Mouse (Mus musculus): ENCODE data around the gene Begain. TPM values are rescaled to one million over a fixed set of nuclear protein-coding genes. Genes with fewer than 3 reads are reported as not detected.

The Begain gene
- polyA plus RNA-seq, 1 experiment from 2014 or later: 22.6 TPM

- H3K9me3 ChIP-seq (ENCODE audit: control insufficient read depth, low read length): no peaks in the 10 kb centered on the region
- WGBS: 74% methylated on average over 2 of the region's 2 CpGs
- H3K27me3 ChIP-seq (replicated peaks; ENCODE audit: control insufficient read depth, insufficient read depth, low read length): no peaks in the 10 kb centered on the region
- 0 out of 2 replicates have a peak, but pooled peaks have one; percentile 19 for ATAC-seq
- no peaks in the 10 kb centered on the region for H3K36me3 ChIP-seq (ENCODE audit: control insufficient read depth, insufficient read depth)
- no peak overlapping the region for H3K4me2 ChIP-seq (ENCODE audit: low read length)
- H3K27ac ChIP-seq (ENCODE audit: low read length): no peak overlapping the region
- H3K4me3 ChIP-seq (replicated peaks; ENCODE audit: low read length): no peak overlapping the region
- no peak overlapping the region for H3K9ac ChIP-seq (replicated peaks; ENCODE audit: low read depth, low read length)
- H3K4me1 ChIP-seq (replicated peaks; ENCODE audit: control insufficient read depth, insufficient read depth, low read length): peaks cover 17% of the 10 kb centered on the region
These were observed 18.1 kb upstream of the Begain start for GRCm38 (mm10) chr12:109086111-109086510.

GRCm38 (mm10) chr12:109085674-109086073 lies 17.7 kb upstream of the Begain start:
- Histone ChIP-seq H3K27me3 (replicated peaks; ENCODE audit: control insufficient read depth, insufficient read depth, low read length) (no peaks in the 10 kb centered on the region), H3K9me3 (ENCODE audit: control insufficient read depth, low read length) (no peaks in the 10 kb centered on the region), H3K4me2 (ENCODE audit: low read length) (no peak overlapping the region), H3K4me3 (replicated peaks; ENCODE audit: low read length) (no peak overlapping the region), H3K36me3 (ENCODE audit: control insufficient read depth, insufficient read depth) (no peaks in the 10 kb centered on the region), H3K4me1 (replicated peaks; ENCODE audit: control insufficient read depth, insufficient read depth, low read length) (peaks cover 17% of the 10 kb centered on the region), H3K9ac (replicated peaks; ENCODE audit: low read depth, low read length) (no peak overlapping the region), H3K27ac (ENCODE audit: low read length) (peak overlapping the region; percentile 60; the same call in 1 of the 2 replicates)
- peak; percentile 83 for ATAC-seq
- WGBS: 21% methylated on average over 8 of the region's 8 CpGs

GRCm38 (mm10) chr12:109085046-109085445 lies 17.0 kb upstream of the Begain start:
- WGBS: 26% methylated on average over 5 of the region's 5 CpGs
- no peak overlapping the region for H3K4me3 ChIP-seq (replicated peaks; ENCODE audit: low read length)
- H3K4me2 ChIP-seq (ENCODE audit: low read length): no peak overlapping the region
- peak overlapping the region; percentile 60 for H3K27ac ChIP-seq (ENCODE audit: low read length)
- peaks cover 17% of the 10 kb centered on the region for H3K4me1 ChIP-seq (replicated peaks; ENCODE audit: control insufficient read depth, insufficient read depth, low read length)
- H3K27me3 ChIP-seq (replicated peaks; ENCODE audit: control insufficient read depth, insufficient read depth, low read length): no peaks in the 10 kb centered on the region
- H3K9ac ChIP-seq (replicated peaks; ENCODE audit: low read depth, low read length): no peak overlapping the region
- no peaks in the 10 kb centered on the region for H3K9me3 ChIP-seq (ENCODE audit: control insufficient read depth, low read length)
- peak; percentile 69 for ATAC-seq
- H3K36me3 ChIP-seq (ENCODE audit: control insufficient read depth, insufficient read depth): no peaks in the 10 kb centered on the region

- Histone ChIP-seq H3K36me3 (ENCODE audit: control insufficient read depth, insufficient read depth) (no peaks in the 10 kb centered on the region), H3K4me2 (ENCODE audit: low read length) (no peak overlapping the region), H3K4me1 (replicated peaks; ENCODE audit: control insufficient read depth, insufficient read depth, low read length) (peaks cover 17% of the 10 kb centered on the region), H3K27ac (ENCODE audit: low read length) (no peak overlapping the region), H3K27me3 (replicated peaks; ENCODE audit: control insufficient read depth, insufficient read depth, low read length) (no peaks in the 10 kb centered on the region), H3K4me3 (replicated peaks; ENCODE audit: low read length) (no peak overlapping the region), H3K9me3 (ENCODE audit: control insufficient read depth, low read length) (no peaks in the 10 kb centered on the region), H3K9ac (replicated peaks; ENCODE audit: low read depth, low read length) (no peak overlapping the region)
- 88% methylated on average over 3 of the region's 3 CpGs for WGBS
- no peak for ATAC-seq
These were observed 15.5 kb upstream of the Begain start for GRCm38 (mm10) chr12:109083476-109083875.

- Histone ChIP-seq H3K4me1 (replicated peaks; ENCODE audit: control insufficient read depth, insufficient read depth, low read length) (no peaks in the 10 kb centered on the region), H3K27me3 (replicated peaks; ENCODE audit: control insufficient read depth, insufficient read depth, low read length) (no peaks in the 10 kb centered on the region), H3K27ac (ENCODE audit: low read length) (no peak overlapping the region), H3K36me3 (ENCODE audit: control insufficient read depth, insufficient read depth) (no peaks in the 10 kb centered on the region), H3K9me3 (ENCODE audit: control insufficient read depth, low read length) (no peaks in the 10 kb centered on the region), H3K4me3 (replicated peaks; ENCODE audit: low read length) (no peak overlapping the region), H3K4me2 (ENCODE audit: low read length) (no peak overlapping the region), H3K9ac (replicated peaks; ENCODE audit: low read depth, low read length) (no peak overlapping the region)
- 82% methylated on average over 6 of the region's 6 CpGs for WGBS
- ATAC-seq: no peak
These were observed 9.0 kb upstream of the Begain start for GRCm38 (mm10) chr12:109077036-109077435.

- ATAC-seq: no peak
- Histone ChIP-seq H3K4me3 (replicated peaks; ENCODE audit: low read length) (no peak overlapping the region), H3K9ac (replicated peaks; ENCODE audit: low read depth, low read length) (no peak overlapping the region), H3K36me3 (ENCODE audit: control insufficient read depth, insufficient read depth) (no peaks in the 10 kb centered on the region), H3K4me2 (ENCODE audit: low read length) (no peak overlapping the region), H3K27me3 (replicated peaks; ENCODE audit: control insufficient read depth, insufficient read depth, low read length) (no peaks in the 10 kb centered on the region), H3K27ac (ENCODE audit: low read length) (no peak overlapping the region), H3K9me3 (ENCODE audit: control insufficient read depth, low read length) (no peaks in the 10 kb centered on the region), H3K4me1 (replicated peaks; ENCODE audit: control insufficient read depth, insufficient read depth, low read length) (no peaks in the 10 kb centered on the region)
- WGBS: 81% methylated on average over 2 of the region's 2 CpGs
These were observed 6.8 kb upstream of the Begain start for GRCm38 (mm10) chr12:109074777-109075285.

- Histone ChIP-seq H3K4me3 (replicated peaks; ENCODE audit: low read length) (no peak overlapping the region), H3K4me2 (ENCODE audit: low read length) (no peak overlapping the region), H3K27me3 (replicated peaks; ENCODE audit: control insufficient read depth, insufficient read depth, low read length) (no peaks in the 10 kb centered on the region), H3K9me3 (ENCODE audit: control insufficient read depth, low read length) (no peaks in the 10 kb centered on the region), H3K9ac (replicated peaks; ENCODE audit: low read depth, low read length) (no peak overlapping the region), H3K27ac (ENCODE audit: low read length) (no peak overlapping the region), H3K36me3 (ENCODE audit: control insufficient read depth, insufficient read depth) (no peaks in the 10 kb centered on the region), H3K4me1 (replicated peaks; ENCODE audit: control insufficient read depth, insufficient read depth, low read length) (no peaks in the 10 kb centered on the region)
- 82% methylated on average over 6 of the region's 6 CpGs for WGBS
- no peak for ATAC-seq
These were observed 6.1 kb upstream of the Begain start for GRCm38 (mm10) chr12:109074106-109074505.

GRCm38 (mm10) chr12:109071248-109071647 lies 3.2 kb upstream of the Begain start:
- Histone ChIP-seq H3K27me3 (replicated peaks; ENCODE audit: control insufficient read depth, insufficient read depth, low read length) (no peaks in the 10 kb centered on the region), H3K4me3 (replicated peaks; ENCODE audit: low read length) (no peak overlapping the region), H3K9me3 (ENCODE audit: control insufficient read depth, low read length) (no peaks in the 10 kb centered on the region), H3K4me2 (ENCODE audit: low read length) (no peak overlapping the region), H3K27ac (ENCODE audit: low read length) (no peak overlapping the region), H3K4me1 (replicated peaks; ENCODE audit: control insufficient read depth, insufficient read depth, low read length) (peaks cover 16% of the 10 kb centered on the region), H3K9ac (replicated peaks; ENCODE audit: low read depth, low read length) (no peak overlapping the region), H3K36me3 (ENCODE audit: control insufficient read depth, insufficient read depth) (no peaks in the 10 kb centered on the region)
- ATAC-seq: no peak
- WGBS: 82% methylated on average over 13 of the region's 13 CpGs

GRCm38 (mm10) chr12:109069751-109070150 lies 1.7 kb upstream of the Begain start:
- Histone ChIP-seq H3K4me1 (replicated peaks; ENCODE audit: control insufficient read depth, insufficient read depth, low read length) (peaks cover 16% of the 10 kb centered on the region), H3K4me3 (replicated peaks; ENCODE audit: low read length) (no peak overlapping the region), H3K36me3 (ENCODE audit: control insufficient read depth, insufficient read depth) (no peaks in the 10 kb centered on the region), H3K9ac (replicated peaks; ENCODE audit: low read depth, low read length) (no peak overlapping the region), H3K27me3 (replicated peaks; ENCODE audit: control insufficient read depth, insufficient read depth, low read length) (no peaks in the 10 kb centered on the region), H3K9me3 (ENCODE audit: control insufficient read depth, low read length) (no peaks in the 10 kb centered on the region), H3K4me2 (ENCODE audit: low read length) (no peak overlapping the region), H3K27ac (ENCODE audit: low read length) (no peak overlapping the region)
- ATAC-seq: no peak
- 40% methylated on average over 2 of the region's 2 CpGs for WGBS

- 74% methylated on average over 7 of the region's 7 CpGs for WGBS
These were observed 721 bp upstream of the Begain start for GRCm38 (mm10) chr12:109068738-109069137.

More at GRCm38 (mm10) chr12:109068738-109069137, 721 bp upstream of the Begain start:
- H3K9ac ChIP-seq (replicated peaks; ENCODE audit: low read depth, low read length): no peak overlapping the region
- H3K4me3 ChIP-seq (replicated peaks; ENCODE audit: low read length): peak overlapping the region; percentile 60
- no peak for ATAC-seq
- H3K27ac ChIP-seq (ENCODE audit: low read length): no peak overlapping the region
- H3K4me1 ChIP-seq (replicated peaks; ENCODE audit: control insufficient read depth, insufficient read depth, low read length): peaks cover 16% of the 10 kb centered on the region
- no peaks in the 10 kb centered on the region for H3K9me3 ChIP-seq (ENCODE audit: control insufficient read depth, low read length)
- H3K27me3 ChIP-seq (replicated peaks; ENCODE audit: control insufficient read depth, insufficient read depth, low read length): no peaks in the 10 kb centered on the region
- peak overlapping the region; percentile 72 for H3K4me2 ChIP-seq (ENCODE audit: low read length)
- H3K36me3 ChIP-seq (ENCODE audit: control insufficient read depth, insufficient read depth): no peaks in the 10 kb centered on the region
